Mouse (Mus musculus) thymus, postnatal 10 days (tissue): ENCODE results near the gene Exoc1.

Experiments used
- DNase-seq, 2 experiments: peaks; one replicate each; pipeline ENCODE4 v3.0.0; 2021; ENCODE audit warnings: low spot score in 2 of 2

Gene Exoc1

GRCm38 (mm10) chr5:76609702-76610370 lies 80.7 kb downstream of the Exoc1 start:
- no peak for DNase-seq

- no peak for DNase-seq
Measured at GRCm38 (mm10) chr5:76612867-76613499, 83.9 kb downstream of the Exoc1 start.

GRCm38 (mm10) chr5:76615276-76615675 lies 86.2 kb downstream of the Exoc1 start:
- DNase-seq, result no peak

- DNase-seq, result no peak
Measured at GRCm38 (mm10) chr5:76616196-76616747, 87.2 kb downstream of the Exoc1 start.

- no peak for DNase-seq
Measured at GRCm38 (mm10) chr5:76618750-76619149, 89.6 kb downstream of the Exoc1 start.
